Mouse (Mus musculus) T-helper 17 cell (primary cell): ENCODE measurements around the gene Psors1c2.
"Not testable (repeated sequence)": the region's sequence is repeated elsewhere in the genome, so short reads cannot be mapped to it uniquely, and the experiment has no call there.

Source experiments
- in situ Hi-C, 2 experiments: fragments of 300-600 bp; cut with MboI, MseI; formaldehyde crosslinking; loops; 1 replicate in 1 of 2; 2 replicates in 1 of 2; pipeline ENCODE4 v1.15.1; 2025; ENCODE audit warnings: high pct_unique_total_duplicates in 2 of 2

Gene Psors1c2

GRCm38 (mm10) chr17:35532901-35533300 lies at the start of gene Psors1c2:
TSS of gene Psors1c2 (plus strand) at chr17:35533201.
- in situ Hi-C loops = no loop called here

DNA sequence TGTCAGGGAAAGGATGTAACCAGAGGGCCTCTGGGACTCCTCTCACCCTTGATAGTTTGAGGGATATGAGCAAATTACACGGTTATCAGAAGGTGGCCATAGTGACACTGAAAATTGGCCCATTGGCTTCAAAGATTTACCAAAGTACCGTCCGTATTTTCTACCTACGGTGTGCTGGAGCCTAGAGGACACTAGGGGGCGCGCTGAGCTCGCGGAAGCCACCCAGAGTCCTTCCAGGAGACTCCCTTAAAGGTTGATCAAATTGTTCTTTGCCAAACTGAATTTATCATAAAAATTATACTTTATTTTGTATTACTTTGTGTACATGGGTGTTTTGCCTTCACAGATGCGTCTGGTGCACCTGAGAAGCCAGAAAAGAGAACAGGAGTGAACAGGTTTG lies 48.9 kb upstream of the Psors1c2 start:
- in situ Hi-C loops = no loop called here

GRCm38 (mm10) chr17:35485702-35486101 lies 47.3 kb upstream of the Psors1c2 start:
- in situ Hi-C loops = no loop called here

DNA sequence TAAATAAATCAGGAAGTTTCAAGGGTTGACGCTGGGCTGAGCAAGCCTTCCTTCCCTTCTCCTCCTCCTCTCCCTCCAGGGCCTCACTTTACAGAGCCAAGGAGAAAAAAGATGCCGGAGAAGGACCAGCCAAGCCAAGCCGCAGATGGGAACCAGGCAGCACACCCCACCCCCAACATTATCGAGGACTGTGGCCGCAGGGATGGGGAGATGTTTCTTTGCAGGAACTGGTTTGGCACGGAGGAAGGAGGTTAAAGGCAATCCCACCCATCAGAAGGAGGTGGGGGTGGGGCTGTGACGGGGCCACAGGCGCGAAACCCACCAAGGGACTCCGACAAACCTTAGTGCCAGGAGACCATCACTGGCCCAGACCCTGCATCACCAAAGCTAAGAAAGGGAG lies 46.3 kb upstream of the Psors1c2 start:
- in situ Hi-C loops = no loop called here

- in situ Hi-C loops = no loop called here
Observed at GRCm38 (mm10) chr17:35488041-35488440, 45.0 kb upstream of the Psors1c2 start.

DNA sequence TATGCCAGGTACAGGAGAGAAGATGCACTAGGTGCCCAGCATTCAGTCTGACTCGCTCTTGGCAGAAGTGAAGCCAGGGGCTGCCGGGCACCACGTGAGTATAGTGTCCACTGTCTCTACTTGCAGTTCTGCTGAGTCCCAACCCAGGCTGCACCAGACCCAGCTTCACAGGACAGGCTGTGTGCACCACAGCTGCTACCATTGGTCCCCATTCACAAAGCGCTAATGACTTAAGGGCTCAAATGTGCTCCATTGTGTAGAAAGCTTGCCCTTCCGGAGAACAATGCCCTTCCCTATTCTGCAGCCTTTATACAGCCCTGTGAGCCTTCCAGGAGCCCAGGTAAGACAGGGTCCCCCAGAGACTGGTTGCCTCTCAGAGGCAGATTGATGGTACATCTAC lies 42.7 kb upstream of the Psors1c2 start:
- in situ Hi-C loops = no loop called here

- in situ Hi-C loops = no loop called here
Observed at GRCm38 (mm10) chr17:35497124-35497523, 35.9 kb upstream of the Psors1c2 start.

DNA sequence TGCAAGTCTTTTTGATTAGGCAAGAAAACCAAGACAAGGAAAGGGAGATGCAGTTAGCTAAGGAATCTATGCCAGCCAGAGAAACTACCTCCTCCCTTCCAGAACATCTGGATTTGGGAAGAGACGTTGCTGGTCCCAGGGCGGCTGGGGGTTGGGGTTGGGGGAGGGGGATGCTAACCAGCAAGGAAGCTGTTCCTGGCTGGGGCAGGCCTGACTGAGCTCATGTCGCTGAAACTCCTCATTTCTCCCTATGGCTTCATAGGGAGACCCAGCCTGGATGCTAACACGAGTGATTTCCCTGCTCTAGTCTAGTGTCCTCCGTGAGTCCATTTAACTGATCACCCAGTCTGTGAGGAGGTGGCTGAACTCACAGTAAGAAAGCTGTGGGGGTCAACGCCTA lies 30.8 kb upstream of the Psors1c2 start:
- in situ Hi-C loops = no loop called here

DNA sequence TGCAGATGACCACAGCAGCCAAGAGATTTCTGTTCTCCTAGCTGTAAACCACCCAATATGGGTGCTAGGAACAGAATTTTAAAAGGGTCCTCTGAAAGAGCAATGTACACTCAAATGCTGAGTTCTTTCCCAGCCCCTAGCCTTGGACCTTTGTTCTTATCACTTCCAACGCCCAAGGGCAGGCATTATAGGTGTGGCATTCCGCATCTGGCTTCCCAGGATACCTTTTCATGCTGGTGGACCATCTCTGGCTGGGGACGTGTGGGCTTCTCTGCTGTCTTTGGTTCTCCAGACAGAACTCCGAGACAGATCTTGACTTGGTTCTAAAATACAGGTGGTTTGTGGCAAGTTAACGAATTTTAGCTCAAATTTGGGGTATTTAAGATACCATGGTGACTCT lies 30.2 kb upstream of the Psors1c2 start:
- in situ Hi-C loops = no loop called here

GRCm38 (mm10) chr17:35503849-35504248 lies 29.2 kb upstream of the Psors1c2 start:
- in situ Hi-C loops = no loop called here

DNA sequence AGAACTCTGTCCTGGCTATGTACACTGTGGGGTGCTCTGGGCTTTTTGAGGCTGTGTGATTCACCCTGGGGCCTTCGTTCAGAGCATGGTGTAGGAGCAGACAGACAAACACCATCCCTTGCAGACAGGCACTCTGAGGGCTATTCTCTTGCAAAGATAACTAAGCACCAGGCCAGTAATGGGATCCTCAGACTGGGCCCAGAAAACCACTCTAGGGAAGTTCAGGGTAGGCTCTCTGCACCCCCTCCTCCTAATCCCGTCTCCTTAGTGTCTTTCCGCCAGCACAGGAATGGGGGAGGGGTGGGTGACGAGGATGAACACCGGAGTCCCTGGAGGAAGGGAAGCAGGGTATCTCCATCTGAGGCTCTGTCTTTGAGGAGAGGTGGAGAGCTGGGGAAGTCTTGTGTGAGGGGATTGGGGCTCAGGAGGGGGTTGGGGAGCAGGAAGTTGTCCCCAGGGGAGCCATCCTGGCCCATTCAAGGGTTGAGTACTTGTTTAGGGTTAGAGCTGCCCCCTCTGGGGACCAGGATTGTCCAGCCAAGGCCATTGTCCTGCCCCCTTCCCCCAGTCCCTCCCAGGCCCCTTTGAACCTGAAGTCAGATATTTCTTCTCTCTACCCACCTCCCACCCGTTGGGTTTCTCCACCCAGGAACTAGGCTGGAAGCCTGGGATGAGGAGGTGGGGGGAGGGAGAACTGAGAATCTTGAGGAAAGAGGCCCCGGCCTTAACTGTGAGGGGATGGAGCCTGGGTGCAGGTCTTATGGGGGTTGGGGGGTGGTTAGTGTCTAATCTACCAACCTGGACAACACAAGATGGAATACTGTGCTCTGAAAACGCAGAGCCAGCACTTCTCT lies 28.1 kb upstream of the Psors1c2 start:
- in situ Hi-C loops = no loop called here

GRCm38 (mm10) chr17:35505776-35506175 lies 27.2 kb upstream of the Psors1c2 start, which contains the start of gene Pou5f1:
TSS of gene Pou5f1 (plus strand) at chr17:35506018.
- in situ Hi-C loops = no loop called here

DNA sequence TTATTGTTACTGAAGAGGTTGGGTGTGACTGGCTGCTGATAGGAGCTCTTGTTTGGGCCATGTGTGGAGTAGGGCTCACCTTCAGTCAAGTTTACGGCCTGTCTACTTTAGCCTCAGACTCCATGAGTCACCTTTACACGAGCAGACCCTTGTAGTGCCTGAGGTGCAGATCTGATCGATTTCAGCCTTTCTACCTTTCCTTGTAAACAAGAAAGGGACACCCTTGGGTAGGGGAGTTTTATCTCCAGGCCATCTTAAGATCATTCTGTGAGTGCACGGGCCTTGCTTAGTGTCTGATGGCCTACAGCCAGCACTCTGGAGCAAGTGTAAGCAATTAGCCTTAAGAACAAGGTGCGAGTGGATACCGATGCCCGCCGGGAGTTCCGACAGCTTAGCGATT lies 26.1 kb upstream of the Psors1c2 start:
- in situ Hi-C loops = no loop called here

- in situ Hi-C loops = no loop called here
Observed at GRCm38 (mm10) chr17:35507556-35508260, 25.3 kb upstream of the Psors1c2 start.

DNA sequence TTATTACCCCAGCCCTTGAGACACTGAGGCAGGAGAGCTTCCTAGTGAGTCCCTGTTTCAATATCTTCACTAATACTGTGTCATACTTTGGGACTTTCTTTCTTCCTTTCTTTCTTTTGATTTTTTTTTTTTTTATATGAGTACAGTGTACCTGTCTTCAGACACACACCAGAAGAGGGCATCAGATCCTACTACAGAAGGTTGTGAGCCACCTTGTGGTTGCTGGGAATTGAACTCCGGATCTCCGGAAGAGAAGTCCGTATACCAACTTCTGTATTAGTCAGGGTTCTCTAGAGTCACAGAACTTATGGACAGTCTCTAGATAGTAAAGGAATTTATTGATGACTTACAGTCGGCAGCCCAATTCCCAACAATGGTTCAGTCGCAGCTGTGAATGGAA lies 24.7 kb upstream of the Psors1c2 start:
- in situ Hi-C loops = not testable (repeated sequence)

GRCm38 (mm10) chr17:35509284-35509683 lies 23.7 kb upstream of the Psors1c2 start:
- in situ Hi-C loops = no loop called here

DNA sequence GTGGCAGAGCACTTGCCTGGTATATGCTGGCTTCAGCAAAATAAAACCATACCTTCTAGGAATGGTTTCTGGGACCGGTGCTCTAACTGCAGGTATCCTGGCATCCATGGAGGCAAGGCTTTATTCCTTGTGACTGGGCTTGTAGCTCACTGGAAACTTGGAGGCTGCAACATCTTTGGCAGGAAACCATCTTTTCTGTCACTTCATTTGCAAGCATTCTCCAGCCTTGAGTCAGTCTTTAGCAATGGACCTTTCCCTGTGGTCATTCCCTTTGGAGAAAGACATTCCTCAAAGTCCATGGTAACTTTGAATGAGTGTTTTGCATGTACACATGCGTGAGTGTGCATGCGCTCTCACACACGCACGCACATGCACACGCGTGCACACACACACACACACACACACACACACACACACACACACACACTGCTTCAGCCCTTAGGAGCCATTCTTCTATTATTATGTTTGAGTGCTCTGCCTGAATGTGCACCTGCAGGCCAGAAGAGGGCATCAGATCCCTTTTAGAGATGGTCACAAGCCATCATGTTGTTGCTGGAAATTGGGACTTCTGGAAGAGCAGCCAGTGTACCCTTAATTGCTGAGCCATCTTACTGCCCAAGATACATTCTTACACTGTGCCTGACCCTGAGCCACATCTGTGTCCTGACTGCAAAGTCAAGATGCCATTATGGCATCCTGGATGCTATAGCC lies 19.9 kb upstream of the Psors1c2 start:
- in situ Hi-C loops = no loop called here

GRCm38 (mm10) chr17:35513886-35514285 lies 19.1 kb upstream of the Psors1c2 start:
- in situ Hi-C loops = no loop called here

DNA sequence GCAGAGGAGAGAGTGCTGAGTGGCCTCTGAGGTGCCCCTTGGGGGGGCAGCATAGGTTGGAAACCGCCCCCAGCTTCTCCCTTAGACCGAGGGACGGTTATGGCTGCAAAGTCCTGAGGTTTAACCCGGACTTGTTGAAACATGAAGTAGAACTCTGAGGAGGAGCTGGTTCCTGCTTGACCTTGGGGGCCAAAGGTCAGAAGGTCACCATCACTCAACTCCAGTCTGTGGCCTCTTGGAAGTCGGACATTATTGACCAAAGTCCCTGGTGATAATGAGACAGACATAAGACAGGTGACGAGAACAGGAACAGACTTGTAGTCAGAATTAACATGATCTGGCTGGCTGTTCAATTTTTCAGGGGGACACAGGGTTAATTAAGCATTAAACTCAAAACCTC lies 18.2 kb upstream of the Psors1c2 start:
- in situ Hi-C loops = no loop called here

DNA sequence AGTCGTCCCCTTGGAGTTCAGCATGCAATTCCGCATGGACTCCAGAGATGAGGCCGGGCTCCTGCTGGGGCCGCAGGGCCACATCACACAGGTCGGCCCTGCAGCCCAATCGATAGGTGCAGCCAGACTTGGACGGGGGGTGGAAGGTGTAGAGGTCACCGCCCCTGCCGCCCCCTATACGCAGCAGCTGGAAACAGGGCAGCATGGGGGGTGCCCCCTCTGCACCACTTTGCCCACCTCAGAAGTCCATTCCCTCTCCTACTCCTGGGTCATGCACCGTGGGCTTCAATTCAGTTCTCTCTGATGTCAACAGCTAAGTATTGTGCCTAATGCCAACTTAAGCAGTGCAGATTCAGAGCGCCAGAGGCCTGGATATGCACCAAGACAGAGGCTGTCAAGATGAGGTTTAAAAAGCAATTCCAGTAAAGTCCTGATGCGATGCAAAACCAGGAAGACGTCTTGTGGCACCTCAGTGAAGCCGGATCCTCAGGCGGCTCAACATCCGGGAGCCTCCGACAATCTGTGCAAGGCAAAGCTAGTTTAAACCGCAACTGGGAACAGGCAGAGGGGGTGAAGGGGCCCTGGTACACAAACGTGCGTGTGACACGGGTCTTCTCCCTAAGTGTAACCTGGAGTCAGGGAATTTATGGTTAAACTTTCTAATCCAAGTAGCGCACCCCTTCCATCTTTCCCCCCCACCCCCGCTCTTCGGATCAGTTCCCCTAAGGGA lies 16.9 kb upstream of the Psors1c2 start:
- in situ Hi-C loops = no loop called here

- in situ Hi-C loops = no loop called here
Observed at GRCm38 (mm10) chr17:35516652-35517500, 16.1 kb upstream of the Psors1c2 start, which contains the start of the genes Tcf19 and Cchcr1. TSS of gene Tcf19 (minus strand) at chr17:35516824. TSS of gene Cchcr1 (plus strand) at chr17:35517100.
